Mouse (Mus musculus) CH12.LX (cell line): Measurements from ENCODE around the gene Sptb. TPM values are rescaled to one million over a fixed set of nuclear protein-coding genes. Genes with fewer than 3 reads are reported as not detected.

ENCODE experiments used
- DNase-seq: peaks from one replicate; pipeline ENCODE4 v3.0.0-alpha.2; 2013; ENCODE audit errors: extremely low read depth
- H3K27ac ChIP-seq: 2 replicates; pipeline ENCODE4 v1.5.1; 2012; ENCODE audit warnings: low read depth, mild to moderate bottlenecking, control low read depth, moderate library complexity; ENCODE audit not compliant: insufficient read depth
- H3K27me3 ChIP-seq: replicated peaks from 2 replicates; pipeline ENCODE3; 2012; ENCODE audit warnings: inconsistent platforms
- H3K36me3 ChIP-seq, 2 experiments: replicated peaks in 1 of 2; 2 replicates each; pipeline versions ENCODE3 to v1.6.1; 2012; ENCODE audit warnings: inconsistent platforms in 1 of 2, low read length in 1 of 2, mild to moderate bottlenecking in 1 of 2, mixed read lengths in 1 of 2, moderate library complexity in 1 of 2; ENCODE audit not compliant: control insufficient read depth in 1 of 2, insufficient read depth in 1 of 2
- H3K4me1 ChIP-seq, 2 experiments: 2 replicates each; pipeline ENCODE4 v1.6.1; 2012; ENCODE audit warnings: inconsistent platforms in 1 of 2, moderate library complexity in 1 of 2; ENCODE audit not compliant: insufficient read depth in 2 of 2, control insufficient read depth in 1 of 2
- H3K4me2 ChIP-seq: 2 replicates; pipeline ENCODE4 v1.6.1; 2012; ENCODE audit warnings: low read depth, mild to moderate bottlenecking, control low read depth; ENCODE audit not compliant: poor library complexity, insufficient read depth, severe bottlenecking
- H3K4me3 ChIP-seq, 3 experiments: fragments of 150-350 bp in 1 of 3; sonication (generic) in 1 of 3; replicated peaks in 1 of 3; 2 replicates each; pipeline versions ENCODE3 to v1.5.1; 2011 to 2012; ENCODE audit warnings: low read depth in 2 of 3, low read length in 2 of 3, mild to moderate bottlenecking in 2 of 3, moderate library complexity in 2 of 3, control low read depth in 1 of 3, improper control_type of control experiment in 1 of 3, inconsistent platforms in 1 of 3, mixed read lengths in 1 of 3; ENCODE audit not compliant: poor library complexity in 1 of 3
- H3K79me2 ChIP-seq: replicated peaks from 2 replicates; pipeline ENCODE4 v1.6.1; 2012; ENCODE audit warnings: mild to moderate bottlenecking, moderate library complexity; ENCODE audit not compliant: control insufficient read depth, poor library complexity, insufficient read depth, severe bottlenecking; ENCODE audit errors: extremely low read depth
- H3K9ac ChIP-seq: 2 replicates; pipeline ENCODE4 v1.6.1; 2012; ENCODE audit warnings: low read depth, mild to moderate bottlenecking, control low read depth, moderate library complexity; ENCODE audit not compliant: insufficient read depth
- H3K9me3 ChIP-seq: replicated peaks from 2 replicates; pipeline ENCODE3; 2012; ENCODE audit warnings: low read length, inconsistent platforms, mixed read lengths
- BHLHE40 ChIP-seq: IDR thresholded peaks from 2 replicates; pipeline ENCODE4 v1.6.1; 2011; ENCODE audit warnings: mild to moderate bottlenecking, low read depth, low read length, improper control_type of control experiment
- CHD1 ChIP-seq: IDR thresholded peaks from 2 replicates; pipeline ENCODE4 v1.6.1; 2012; ENCODE audit warnings: low read depth, low read length, improper control_type of control experiment, inconsistent platforms
- CTCF ChIP-seq, 2 experiments: IDR thresholded peaks in 1 of 2; conservative IDR thresholded peaks in 1 of 2; 2 replicates each; pipeline ENCODE4 v1.5.1; 2011 to 2012; ENCODE audit warnings: low read depth in 2 of 2, low read length in 2 of 2, improper control_type of control experiment in 1 of 2, inconsistent platforms in 1 of 2, mild to moderate bottlenecking in 1 of 2, moderate library complexity in 1 of 2
- E2F4 ChIP-seq: IDR thresholded peaks from 2 replicates; pipeline ENCODE4 v1.6.1; 2011; ENCODE audit warnings: low read depth, low read length, improper control_type of control experiment; ENCODE audit not compliant: insufficient replicate concordance
- ELF1 ChIP-seq: IDR thresholded peaks from 2 replicates; pipeline ENCODE4 v1.6.1; 2014; ENCODE audit warnings: low read depth, mild to moderate bottlenecking, inconsistent platforms, low read length, improper control_type of control experiment
- EP300 ChIP-seq: IDR thresholded peaks from 2 replicates; pipeline ENCODE4 v1.6.1; 2011; ENCODE audit warnings: low read length, improper control_type of control experiment
- ETS1 ChIP-seq: conservative IDR thresholded peaks from 2 replicates; pipeline ENCODE4 v1.6.1; 2012; ENCODE audit warnings: low read depth, mild to moderate bottlenecking, inconsistent platforms, low read length, improper control_type of control experiment, moderate library complexity
- GABPA ChIP-seq: IDR thresholded peaks from 2 replicates; pipeline ENCODE4 v1.6.1; 2012; ENCODE audit warnings: low read depth, low read length, improper control_type of control experiment, inconsistent platforms; ENCODE audit not compliant: insufficient replicate concordance
- HCFC1 ChIP-seq: IDR thresholded peaks from 2 replicates; pipeline ENCODE4 v1.6.1; 2012; ENCODE audit warnings: low read depth, mild to moderate bottlenecking, inconsistent platforms, low read length, improper control_type of control experiment
- IRF4 ChIP-seq: IDR thresholded peaks from 2 replicates; pipeline ENCODE4 v1.6.1; 2014; ENCODE audit warnings: low read depth, mild to moderate bottlenecking, inconsistent platforms, low read length, improper control_type of control experiment
- JUN ChIP-seq: IDR thresholded peaks from 2 replicates; pipeline ENCODE4 v1.6.1; 2011; ENCODE audit warnings: low read depth, mild to moderate bottlenecking, low read length, improper control_type of control experiment, moderate library complexity; ENCODE audit not compliant: insufficient read depth
- JUND ChIP-seq: conservative IDR thresholded peaks from 2 replicates; pipeline ENCODE4 v1.6.1; 2011; ENCODE audit warnings: low read depth, low read length, improper control_type of control experiment
- MAX ChIP-seq: IDR thresholded peaks from 2 replicates; pipeline ENCODE4 v1.6.1; 2011; ENCODE audit warnings: low read length, improper control_type of control experiment
- MEF2A ChIP-seq: IDR thresholded peaks from 2 replicates; pipeline ENCODE4 v1.6.1; 2014; ENCODE audit warnings: low read depth, mild to moderate bottlenecking, inconsistent platforms, low read length, improper control_type of control experiment, borderline replicate concordance
- MXI1 ChIP-seq: IDR thresholded peaks from 2 replicates; pipeline ENCODE4 v1.6.1; 2011; ENCODE audit warnings: mild to moderate bottlenecking, low read depth, low read length, improper control_type of control experiment
- MYC ChIP-seq: IDR thresholded peaks from 2 replicates; pipeline ENCODE4 v1.6.1; 2011; ENCODE audit warnings: low read depth, mild to moderate bottlenecking, improper control_type of control experiment, low read length
- NELFE ChIP-seq: IDR thresholded peaks from 2 replicates; pipeline ENCODE4 v1.6.1; 2011; ENCODE audit warnings: low read depth, low read length, improper control_type of control experiment
- NRF1 ChIP-seq: IDR thresholded peaks from 2 replicates; pipeline ENCODE4 v1.6.1; 2014; ENCODE audit warnings: low read depth, mild to moderate bottlenecking, inconsistent platforms, low read length, improper control_type of control experiment, moderate library complexity
- PAX5 ChIP-seq: IDR thresholded peaks from 2 replicates; pipeline ENCODE4 v1.6.1; 2012; ENCODE audit warnings: low read length, inconsistent platforms, mixed read lengths
- POLR2A ChIP-seq: IDR thresholded peaks from 2 replicates; pipeline ENCODE4 v1.6.1; 2011; ENCODE audit warnings: low read depth, mild to moderate bottlenecking, improper control_type of control experiment, low read length
- POLR2AphosphoS2 ChIP-seq: IDR thresholded peaks from 2 replicates; pipeline ENCODE4 v1.6.1; 2011; ENCODE audit warnings: low read depth, low read length, improper control_type of control experiment
- RAD21 ChIP-seq: IDR thresholded peaks from 2 replicates; pipeline ENCODE4 v1.6.1; 2011; ENCODE audit warnings: low read depth, mild to moderate bottlenecking, low read length, improper control_type of control experiment, moderate library complexity
- SIN3A ChIP-seq: IDR thresholded peaks from 2 replicates; pipeline ENCODE4 v1.6.1; 2012; ENCODE audit warnings: low read length, improper control_type of control experiment, inconsistent platforms
- TCF12 ChIP-seq: IDR thresholded peaks from 2 replicates; pipeline ENCODE4 v1.6.1; 2014; ENCODE audit warnings: low read depth, mild to moderate bottlenecking, inconsistent platforms, low read length, improper control_type of control experiment
- UBTF ChIP-seq: IDR thresholded peaks from 2 replicates; pipeline ENCODE4 v1.6.1; 2012; ENCODE audit warnings: low read depth, mild to moderate bottlenecking, inconsistent platforms, low read length, improper control_type of control experiment, moderate library complexity
- USF1 ChIP-seq: IDR thresholded peaks from 2 replicates; pipeline ENCODE4 v1.6.1; 2014; ENCODE audit warnings: low read depth, mild to moderate bottlenecking, inconsistent platforms, low read length, improper control_type of control experiment
- USF2 ChIP-seq: conservative IDR thresholded peaks from 2 replicates; pipeline ENCODE4 v1.6.1; 2011; ENCODE audit warnings: low read depth, low read length, improper control_type of control experiment
- ZC3H11A ChIP-seq: IDR thresholded peaks from 2 replicates; pipeline ENCODE4 v1.6.1; 2012; ENCODE audit warnings: low read depth, mild to moderate bottlenecking, inconsistent platforms, low read length, improper control_type of control experiment
- ZKSCAN1 ChIP-seq: IDR thresholded peaks from 2 replicates; pipeline ENCODE4 v1.6.1; 2012; ENCODE audit warnings: low read depth, inconsistent platforms, low read length, improper control_type of control experiment, borderline replicate concordance
- ZMIZ1 ChIP-seq: IDR thresholded peaks from 2 replicates; pipeline ENCODE4 v1.6.1; 2012; ENCODE audit warnings: low read depth, mild to moderate bottlenecking, inconsistent platforms, low read length, improper control_type of control experiment
- ZNF384 ChIP-seq: IDR thresholded peaks from 2 replicates; pipeline ENCODE4 v1.6.1; 2012; ENCODE audit warnings: low read depth, low read length, improper control_type of control experiment, inconsistent platforms
- dilution Hi-C: fragments of 300-500 bp; cut with MboI; formaldehyde crosslinking; loops from 2 replicates; pipeline ENCODE4 v1.14.3; 2020; ENCODE audit warnings: low sequenced_read_pairs; ENCODE audit not compliant: extremely low pct_unique_long_range_greater_than_20kb, extremely low pct_ligation_motif_present
- in situ Hi-C: fragments of 300-500 bp; cut with MboI; formaldehyde crosslinking; loops from 3 replicates; pipeline ENCODE4 v1.14.3; 2019; ENCODE audit warnings: low sequenced_read_pairs, low pct_ligation_motif_present, low pct_unique_long_range_greater_than_20kb, mixed read lengths
- polyA plus RNA-seq: library from polyadenylated mRNA; unstranded; fragments of >175 nt; gene quantifications from 2 replicates; pipeline ENCODE4 v1.2.1, GENCODE M21; 2012; ENCODE audit warnings: low read depth; ENCODE audit not compliant: insufficient read length
- total RNA-seq, 2 experiments: library from RNA; depleted of rRNA; stranded (reverse); fragments of 300-350 nt in 1 of 2; fragments of >200 nt in 1 of 2; gene quantifications; 2 replicates each; pipeline ENCODE4 v1.2.3; 2012 to 2014

Gene Sptb
- total and polyA plus RNA-seq, 3 experiments = 0.03 to 0.04 (median 0.04) TPM

DNA sequence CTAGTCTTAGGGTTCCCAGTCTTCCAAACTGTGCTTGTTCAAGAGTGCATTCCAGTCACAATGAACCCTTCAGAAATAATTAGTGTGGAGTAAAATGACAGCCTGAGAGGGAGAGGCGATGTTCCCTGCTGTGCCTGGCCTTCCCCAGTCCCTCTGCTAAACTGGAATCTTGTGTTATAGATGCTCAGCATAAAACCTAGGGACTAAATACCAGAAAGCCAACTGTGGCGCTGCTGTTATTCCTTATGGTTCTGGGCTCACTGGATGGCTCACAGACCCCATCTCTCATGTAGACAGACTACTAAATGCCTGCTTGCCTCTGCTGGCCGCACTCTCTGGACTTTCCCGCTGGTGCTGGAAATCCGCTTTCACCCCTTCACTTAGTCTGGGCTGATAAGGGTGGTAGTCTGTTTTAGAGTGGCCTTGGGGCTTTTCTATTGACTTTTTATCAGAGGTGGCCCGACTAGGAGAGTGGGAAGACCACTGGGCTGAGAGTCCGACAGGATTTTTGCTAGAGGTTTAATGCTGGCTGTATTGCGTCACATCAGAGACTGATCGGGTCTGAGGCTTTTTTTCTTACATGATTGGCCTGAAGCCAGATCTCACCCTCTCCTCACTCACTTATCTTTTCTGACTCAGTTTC, 175.6 kb downstream of the Sptb start:
- Histone ChIP-seq H3K79me2 (peaks cover 4% of the 10 kb centered on the region; the same call in 1 of the 2 replicates), H3K4me3 (peak overlapping the region in 2 of 3 experiments; percentile 55 to 64), H3K27ac (peak overlapping the region; percentile 90), H3K27me3 (peaks cover 59% of the 10 kb centered on the region), H3K4me1 (peaks cover 11 to 42% of the 10 kb centered on the region in 2 experiments), H3K9ac (peak overlapping the region; percentile 45), H3K9me3 (peaks cover 2% of the 10 kb centered on the region), H3K36me3 (no peaks in the 10 kb centered on the region), H3K4me2 (peak overlapping the region; percentile 95)
- dilution Hi-C loops = no loop called here
- no peak for DNase-seq
- TF ChIP-seq SIN3A = peak; percentile 34; the same call in 1 of the 2 replicates
- no peak for TF ChIP-seq JUND
- TF ChIP-seq UBTF = 0 out of 2 replicates have a peak, but pooled peaks have one; percentile 2
- TF ChIP-seq JUN = no peak
- peak; percentile 58 for TF ChIP-seq ZNF384
- TF ChIP-seq ZC3H11A = no peak
- in situ Hi-C loops = no loop called here

DNA sequence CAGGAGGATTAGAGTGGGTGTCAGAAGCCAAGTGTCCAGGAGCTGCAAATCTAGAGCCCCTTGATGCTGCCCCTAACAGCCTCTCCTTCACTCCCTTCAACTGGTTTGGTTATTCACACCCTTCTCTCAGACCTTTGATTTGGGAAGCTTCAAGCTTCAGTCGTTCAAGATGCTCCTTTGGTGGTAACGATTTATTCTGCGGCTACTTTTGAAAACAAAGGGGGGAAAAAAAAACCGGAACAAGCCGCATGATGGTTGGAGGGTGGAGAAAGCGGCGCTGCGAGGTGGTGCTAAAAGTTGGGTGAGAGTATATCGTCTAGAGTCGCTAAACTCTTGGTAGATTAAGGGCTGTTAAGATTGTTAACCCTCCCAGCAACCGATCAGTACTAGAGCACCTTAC, 176.1 kb downstream of the Sptb start:
- DNase-seq = no peak
- Histone ChIP-seq H3K36me3 (no peaks in the 10 kb centered on the region), H3K27ac (peak overlapping the region; percentile 90), H3K4me3 (peak overlapping the region in 2 of 3 experiments; percentile 55 to 64), H3K4me1 (peaks cover 11 to 43% of the 10 kb centered on the region in 2 experiments), H3K27me3 (peaks cover 62% of the 10 kb centered on the region), H3K79me2 (peaks cover 4% of the 10 kb centered on the region; the same call in 1 of the 2 replicates), H3K4me2 (peak overlapping the region; percentile 95), H3K9me3 (no peaks in the 10 kb centered on the region), H3K9ac (peak overlapping the region; percentile 45)
- in situ Hi-C loops = no loop called here
- dilution Hi-C loops = no loop called here
- no peak for TF ChIP-seq USF1
- TF ChIP-seq POLR2AphosphoS2 = no peak
- no peak for TF ChIP-seq CTCF (conservative IDR thresholded peaks at IDR 0.05 in 1 of 2, IDR thresholded peaks at IDR 0.05 in 1 of 2; ENCODE audit: low read depth in 2 of 2, low read length in 2 of 2)
- no peak for TF ChIP-seq NRF1
- TF ChIP-seq E2F4 = no peak
- no peak for TF ChIP-seq MEF2A
- no peak for TF ChIP-seq GABPA
- no peak for TF ChIP-seq JUND
- no peak for TF ChIP-seq PAX5
- TF ChIP-seq TCF12 = no peak
- no peak for TF ChIP-seq USF2
- no peak for TF ChIP-seq HCFC1
- 0 out of 2 replicates have a peak, but pooled peaks have one; percentile 17 for TF ChIP-seq ELF1
- no peak for TF ChIP-seq BHLHE40
- TF ChIP-seq UBTF = 0 out of 2 replicates have a peak, but pooled peaks have one; percentile 36
- TF ChIP-seq SIN3A = peak; percentile 50
- TF ChIP-seq ETS1 = no peak
- no peak for TF ChIP-seq ZKSCAN1
- TF ChIP-seq ZNF384 = peak; percentile 40; the same call in 1 of the 2 replicates
- TF ChIP-seq NELFE = no peak
- no peak for TF ChIP-seq JUN
- 0 out of 2 replicates have a peak, but pooled peaks have one; percentile 16 for TF ChIP-seq MAX
- TF ChIP-seq CHD1 = no peak
- no peak for TF ChIP-seq EP300
- no peak for TF ChIP-seq ZMIZ1
- TF ChIP-seq IRF4 = no peak
- peak; percentile 62 for TF ChIP-seq MXI1
- no peak for TF ChIP-seq MYC
- TF ChIP-seq POLR2A = no peak; the same call in 1 of the 2 replicates
- no peak for TF ChIP-seq RAD21
